Mouse (Mus musculus) cortical plate, adult 2 months (tissue): ENCODE data around the gene Slc24a2. TPM values are rescaled to one million over a fixed set of nuclear protein-coding genes. Genes with fewer than 3 reads are reported as not detected.

Experiments used
- H3K27ac ChIP-seq: fragments of 200-500 bp; 2 replicates; pipeline ENCODE4 v1.5.1; 2012; ENCODE audit warnings: low read length, control low read depth, inconsistent platforms; ENCODE audit not compliant: insufficient read depth
- H3K4me1 ChIP-seq: fragments of 200-500 bp; 2 replicates; pipeline ENCODE4 v1.6.1; 2011; ENCODE audit warnings: low read length; ENCODE audit not compliant: control insufficient read depth, insufficient read depth
- H3K4me3 ChIP-seq: fragments of 200-500 bp; 2 replicates; pipeline ENCODE4 v1.5.1; 2011; ENCODE audit warnings: mild to moderate bottlenecking, low read length, control low read depth; ENCODE audit not compliant: insufficient read depth
- CTCF ChIP-seq: fragments of 200-500 bp; IDR thresholded peaks from 2 replicates; pipeline ENCODE4 v1.5.1; 2011; ENCODE audit warnings: mild to moderate bottlenecking, control low read depth, low read length; ENCODE audit not compliant: insufficient read depth; ENCODE audit errors: extremely low read depth
- POLR2A ChIP-seq: fragments of 200-500 bp; IDR thresholded peaks from 2 replicates; pipeline ENCODE4 v1.6.1; 2011; ENCODE audit warnings: mild to moderate bottlenecking, low read length, control low read depth; ENCODE audit not compliant: insufficient read depth; ENCODE audit errors: extremely low read depth
- polyA plus RNA-seq: library from polyadenylated mRNA; depleted of rRNA; stranded (reverse); fragments of >200 nt; gene quantifications from 2 replicates; pipeline ENCODE4 v1.2.3, GENCODE M21; 2012

Gene Slc24a2
- polyA plus RNA-seq, 1 experiment = 116 TPM

DNA sequence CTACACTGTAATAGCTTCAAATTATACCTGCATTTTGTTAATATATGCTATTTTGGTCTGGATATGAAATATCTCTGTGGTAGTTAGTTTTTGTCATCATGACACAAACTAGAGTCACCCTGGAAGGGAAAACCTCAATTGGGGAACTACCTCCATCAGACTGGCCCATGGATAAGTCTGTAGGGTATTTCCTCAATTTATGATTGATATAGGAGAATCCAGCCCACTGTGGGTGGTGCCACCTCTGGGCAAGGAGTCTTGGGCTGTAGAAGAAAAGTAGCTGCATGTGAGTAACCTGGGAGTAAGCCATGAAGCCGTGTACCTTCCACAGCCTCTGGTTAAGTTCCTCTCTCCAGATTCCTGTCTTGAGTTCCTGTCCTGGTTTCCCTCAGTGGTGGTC lies 281.5 kb downstream of the Slc24a2 start:
- TF ChIP-seq POLR2A (no peak), CTCF (no peak)
- no peak overlapping the region for H3K4me3 ChIP-seq
- H3K4me1 ChIP-seq = no peaks in the 10 kb centered on the region
- H3K27ac ChIP-seq = no peak overlapping the region

GRCm38 (mm10) chr4:86943296-86943695 lies 287.0 kb downstream of the Slc24a2 start:
- Histone ChIP-seq H3K4me1 (no peaks in the 10 kb centered on the region), H3K27ac (no peak overlapping the region), H3K4me3 (no peak overlapping the region)
- TF ChIP-seq POLR2A = no peak
- no peak for TF ChIP-seq CTCF

- TF ChIP-seq POLR2A = no peak
- no peak for TF ChIP-seq CTCF
- no peak overlapping the region for H3K27ac ChIP-seq
- H3K4me1 ChIP-seq = no peaks in the 10 kb centered on the region
- H3K4me3 ChIP-seq = no peak overlapping the region
These were observed 287.6 kb downstream of the Slc24a2 start for GRCm38 (mm10) chr4:86942656-86943055.

GRCm38 (mm10) chr4:86936706-86937105 lies 293.6 kb downstream of the Slc24a2 start:
- H3K27ac ChIP-seq = no peak overlapping the region
- H3K4me1 ChIP-seq = no peaks in the 10 kb centered on the region
- no peak overlapping the region for H3K4me3 ChIP-seq
- TF ChIP-seq POLR2A (no peak), CTCF (no peak)

- TF ChIP-seq POLR2A (no peak), CTCF (no peak)
- Histone ChIP-seq H3K4me1 (no peaks in the 10 kb centered on the region), H3K4me3 (no peak overlapping the region), H3K27ac (no peak overlapping the region)
These were observed 294.1 kb downstream of the Slc24a2 start for GRCm38 (mm10) chr4:86936217-86936616.
